Mouse (Mus musculus) liver, postnatal 0 days (tissue): ENCODE measurements around the gene Nup133. TPM values are rescaled to one million over a fixed set of nuclear protein-coding genes. Genes with fewer than 3 reads are reported as not detected.

Source experiments
- ATAC-seq: fragments of 200-750 bp; cut with Nextera tagmentation; 2 replicates; pipeline ENCODE4 v1.8.0; 2017; ENCODE audit warnings: mild to moderate bottlenecking, moderate library complexity
- DNase-seq: peaks from one replicate; pipeline ENCODE4 v3.0.0-alpha.2; 2016
- H3K27ac ChIP-seq: fragments of 300-500 bp; sonication (generic); 2 replicates; pipeline ENCODE4 v1.5.1; 2014; ENCODE audit warnings: antibody characterized with exemption, moderate library complexity, mild to moderate bottlenecking, low read depth
- H3K27me3 ChIP-seq: fragments of 300-500 bp; sonication (generic); 2 replicates; pipeline ENCODE4 v1.6.1; 2014; ENCODE audit warnings: low read length, control low read depth, mixed read lengths; ENCODE audit not compliant: insufficient read depth
- H3K36me3 ChIP-seq: fragments of 300-500 bp; sonication (generic); replicated peaks from 2 replicates; pipeline ENCODE4 v1.6.1; 2014; ENCODE audit warnings: mild to moderate bottlenecking, control low read depth, low read length, moderate library complexity, mixed read lengths; ENCODE audit not compliant: insufficient read depth
- H3K4me1 ChIP-seq: fragments of 300-500 bp; sonication (generic); 2 replicates; pipeline ENCODE4 v1.6.1; 2014; ENCODE audit warnings: antibody characterized with exemption, mild to moderate bottlenecking, control low read depth; ENCODE audit not compliant: insufficient read depth
- H3K4me2 ChIP-seq: fragments of 300-500 bp; sonication (generic); 2 replicates; pipeline ENCODE4 v1.6.1; 2014; ENCODE audit warnings: low read depth, mild to moderate bottlenecking, low read length, moderate library complexity, mixed read lengths
- H3K4me3 ChIP-seq: fragments of 300-500 bp; sonication (generic); 2 replicates; pipeline ENCODE4 v1.5.1; 2014; ENCODE audit warnings: low read depth, low read length
- H3K9ac ChIP-seq: fragments of 300-500 bp; sonication (generic); replicated peaks from 2 replicates; pipeline ENCODE4 v1.6.1; 2014; ENCODE audit warnings: mild to moderate bottlenecking, moderate library complexity
- H3K9me3 ChIP-seq: fragments of 300-500 bp; sonication (generic); 2 replicates; pipeline ENCODE4 v1.6.1; 2016; ENCODE audit warnings: mild to moderate bottlenecking, control low read depth, low read length, mixed read lengths
- CTCF ChIP-seq: sonication (generic); IDR thresholded peaks from 2 replicates; pipeline ENCODE4 v1.5.1; 2016; ENCODE audit warnings: antibody characterized with exemption, low read depth
- EP300 ChIP-seq: IDR thresholded peaks from 2 replicates; pipeline ENCODE4 v1.6.1; 2016; ENCODE audit warnings: antibody characterized with exemption, low read depth, mild to moderate bottlenecking
- WGBS: fragments of 180-500 bp; shearing (Covaris S2); extraction: QIAGEN DNeasy Blood & Tissue Kit; methylation state at CpG from one replicate; pipeline ENCODE4 v1.1.7; 2014; ENCODE audit not compliant: insufficient replicate concordance; 5-methylcytosine and 5-hydroxymethylcytosine counted together
- polyA plus RNA-seq: library from polyadenylated mRNA; unstranded; fragments of >200 nt; fragmentation: Nextera tagmentation; extraction: Ambion mirVana; gene quantifications from 2 replicates; pipeline ENCODE4 v1.2.1, GENCODE M21; 2015

The Nup133 gene
- polyA plus RNA-seq, 1 experiment from 2014 or later, result 9.1 TPM

DNA sequence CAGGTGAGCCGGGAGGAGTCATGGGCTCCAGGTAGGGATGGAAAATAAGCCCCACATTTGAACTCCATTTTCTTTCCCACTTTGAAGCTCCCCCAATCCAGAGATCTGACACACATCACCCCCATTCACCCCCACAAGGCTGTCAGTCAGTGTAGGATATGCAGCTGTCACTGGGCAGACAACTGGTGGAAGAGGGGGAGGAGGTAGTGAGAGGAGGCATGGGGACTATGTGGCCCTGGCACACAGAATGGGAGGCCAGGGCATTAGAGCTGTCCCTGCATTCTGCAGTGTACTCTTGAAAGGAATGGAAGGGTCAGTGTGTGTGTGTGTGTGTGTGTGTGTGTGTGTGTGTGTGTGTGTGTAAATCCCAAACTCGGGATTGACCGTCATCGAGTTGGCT is 53.8 kb downstream of the Nup133 start:
- H3K27ac ChIP-seq, result no peak overlapping the region
- ATAC-seq (no peak), DNase-seq (no peak)
- WGBS, result 63% methylated on average over 4 of the region's 4 CpGs
- H3K4me3 ChIP-seq, result no peak overlapping the region
- no peaks in the 10 kb centered on the region for H3K9me3 ChIP-seq
- H3K4me2 ChIP-seq, result no peak overlapping the region
- H3K4me1 ChIP-seq, result no peaks in the 10 kb centered on the region
- no peak overlapping the region for H3K9ac ChIP-seq
- H3K36me3 ChIP-seq, result peaks cover 6% of the 10 kb centered on the region; the same call in 1 of the 2 replicates
- H3K27me3 ChIP-seq, result peaks cover 57% of the 10 kb centered on the region
- TF ChIP-seq EP300, result no peak
- no peak for TF ChIP-seq CTCF

DNA sequence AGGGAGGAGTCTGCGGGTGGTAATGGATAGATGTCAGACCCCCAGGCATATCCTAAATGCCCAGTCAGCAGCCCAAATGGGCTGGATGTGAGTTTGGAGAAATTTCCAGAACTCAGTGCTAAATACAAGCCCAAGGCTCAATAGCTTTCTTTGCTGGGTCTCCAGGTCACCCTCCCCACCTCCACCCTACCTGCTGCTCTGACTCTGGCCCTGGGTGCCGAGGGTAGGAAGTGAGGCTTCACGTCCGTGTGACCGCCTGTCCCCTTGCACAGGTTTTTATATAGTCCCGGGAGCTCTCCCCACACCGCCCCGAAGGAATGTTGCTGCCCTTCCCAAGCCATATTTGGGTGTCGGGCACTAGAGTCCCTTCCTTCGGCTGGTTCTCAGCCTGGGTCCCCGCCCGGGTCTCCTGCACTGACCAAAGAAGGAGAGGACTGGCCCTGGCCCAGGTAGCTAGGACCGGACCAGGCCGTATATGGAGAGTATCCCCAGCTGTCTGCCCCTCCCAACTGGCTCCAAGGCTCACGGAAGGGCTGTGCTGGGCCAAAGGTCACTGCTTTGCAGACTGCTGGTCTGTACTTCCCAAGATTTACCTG is 54.5 kb downstream of the Nup133 start, which contains the start of gene Acta1:
Gene Acta1, minus strand, starts transcription at position 250 of the 596 bp plus-strand sequence.
- 19% methylated on average over 15 of the region's 15 CpGs for WGBS
- Histone ChIP-seq H3K9me3 (no peaks in the 10 kb centered on the region), H3K4me3 (no peak within 1 kb of the TSS), H3K27me3 (peaks cover 60% of the 10 kb centered on the region), H3K27ac (no peak within 1 kb of the TSS), H3K4me1 (no peaks in the 10 kb centered on the region), H3K9ac (no peak within 1 kb of the TSS), H3K4me2 (no peak within 1 kb of the TSS), H3K36me3 (peaks cover 4% of the 10 kb centered on the region; the same call in 1 of the 2 replicates)
- no peak for ATAC-seq
- DNase-seq, result no peak
- no peak for TF ChIP-seq EP300
- no peak for TF ChIP-seq CTCF

DNA sequence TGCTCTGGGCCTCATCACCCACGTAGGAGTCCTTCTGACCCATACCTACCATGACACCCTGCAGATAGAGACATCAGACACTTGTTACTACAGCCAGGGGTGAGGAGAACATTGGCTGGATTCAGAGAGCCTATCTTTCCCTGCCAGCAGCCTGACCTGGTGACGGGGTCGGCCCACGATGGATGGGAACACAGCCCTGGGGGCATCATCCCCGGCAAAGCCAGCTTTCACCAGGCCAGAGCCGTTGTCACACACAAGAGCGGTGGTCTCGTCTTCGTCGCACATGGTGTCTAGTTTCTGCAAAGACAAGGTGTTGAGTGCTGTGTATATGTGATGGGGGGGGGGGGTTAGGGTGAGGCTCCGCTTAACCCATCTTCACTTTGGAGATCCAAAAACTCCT is 55.7 kb downstream of the Nup133 start:
- H3K4me1 ChIP-seq, result no peaks in the 10 kb centered on the region
- H3K4me3 ChIP-seq, result no peak overlapping the region
- H3K4me2 ChIP-seq, result no peak overlapping the region
- no peaks in the 10 kb centered on the region for H3K9me3 ChIP-seq
- 74% methylated on average over 11 of the region's 11 CpGs for whole genome bisulfite sequencing
- no peak overlapping the region for H3K9ac ChIP-seq
- TF ChIP-seq CTCF (no peak), EP300 (no peak)
- ATAC-seq (no peak), DNase-seq (no peak)
- H3K27ac ChIP-seq, result no peak overlapping the region
- H3K27me3 ChIP-seq, result peaks cover 61% of the 10 kb centered on the region
- no peaks in the 10 kb centered on the region for H3K36me3 ChIP-seq

DNA sequence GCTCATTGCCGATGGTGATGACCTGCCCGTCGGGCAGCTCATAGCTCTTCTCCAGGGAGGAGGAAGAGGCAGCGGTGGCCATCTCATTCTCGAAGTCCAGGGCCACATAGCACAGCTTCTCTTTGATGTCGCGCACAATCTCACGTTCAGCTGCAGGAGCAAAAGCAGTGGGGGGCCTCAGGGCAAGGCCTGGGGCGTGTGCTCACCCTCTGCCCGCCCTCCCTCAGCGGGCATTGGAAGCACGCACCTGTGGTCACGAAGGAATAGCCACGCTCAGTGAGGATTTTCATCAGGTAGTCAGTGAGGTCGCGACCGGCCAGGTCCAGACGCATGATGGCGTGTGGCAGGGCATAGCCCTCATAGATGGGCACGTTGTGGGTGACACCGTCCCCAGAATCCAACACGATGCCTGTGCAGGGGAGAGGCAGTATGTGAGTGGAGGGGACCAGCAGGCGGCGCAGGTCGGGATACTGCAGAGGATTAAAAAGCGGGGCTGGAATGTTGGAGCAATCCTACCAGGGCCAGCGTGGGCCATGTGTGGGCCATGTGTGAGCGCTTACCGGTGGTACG is 56.4 kb downstream of the Nup133 start:
- TF ChIP-seq EP300, result no peak
- TF ChIP-seq CTCF, result 0 out of 2 replicates have a peak, but pooled peaks have one; percentile 10
- Histone ChIP-seq H3K36me3 (no peaks in the 10 kb centered on the region), H3K27me3 (peaks cover 61% of the 10 kb centered on the region), H3K4me1 (no peaks in the 10 kb centered on the region), H3K9ac (no peak overlapping the region), H3K4me3 (no peak overlapping the region), H3K9me3 (no peaks in the 10 kb centered on the region), H3K27ac (no peak overlapping the region), H3K4me2 (no peak overlapping the region)
- ATAC-seq (no peak), DNase-seq (no peak)
- WGBS, result 14% methylated on average over 30 of the region's 30 CpGs

DNA sequence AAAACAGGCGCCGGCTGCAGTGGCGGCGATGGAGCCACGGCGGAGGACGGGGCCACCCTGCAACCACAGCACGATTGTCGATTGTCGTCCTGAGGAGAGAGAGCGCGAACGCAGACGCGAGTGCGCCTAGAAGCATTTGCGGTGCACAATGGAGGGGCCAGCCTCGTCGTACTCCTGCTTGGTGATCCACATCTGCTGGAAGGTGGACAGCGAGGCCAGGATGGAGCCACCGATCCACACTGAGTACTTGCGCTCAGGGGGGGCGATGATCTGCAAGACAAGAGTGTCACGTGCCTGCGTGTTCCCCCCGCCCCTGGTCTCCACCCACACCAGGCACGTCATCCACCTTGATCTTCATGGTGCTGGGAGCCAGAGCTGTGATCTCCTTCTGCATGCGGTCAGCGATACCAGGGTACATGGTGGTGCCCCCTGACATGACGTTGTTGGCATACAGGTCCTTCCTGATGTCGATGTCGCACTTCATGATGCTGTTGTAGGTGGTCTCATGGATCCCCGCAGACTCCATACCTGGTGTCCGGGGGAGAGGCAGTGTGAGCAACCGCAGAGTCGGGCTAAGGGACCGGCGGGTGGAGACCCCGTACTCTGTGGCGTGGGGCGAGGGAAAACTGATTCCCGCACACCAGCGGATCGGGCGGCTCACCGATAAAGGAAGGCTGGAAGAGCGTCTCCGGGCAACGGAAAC is 57.0 kb downstream of the Nup133 start:
- Histone ChIP-seq H3K36me3 (no peaks in the 10 kb centered on the region), H3K27ac (no peak overlapping the region), H3K4me1 (no peaks in the 10 kb centered on the region), H3K27me3 (peaks cover 61% of the 10 kb centered on the region), H3K4me2 (no peak overlapping the region), H3K4me3 (no peak overlapping the region), H3K9ac (no peak overlapping the region), H3K9me3 (no peaks in the 10 kb centered on the region)
- TF ChIP-seq EP300 (no peak), CTCF (no peak)
- DNase-seq, result no peak
- ATAC-seq, result no peak
- WGBS, result 2% methylated on average over 49 of the region's 49 CpGs

DNA sequence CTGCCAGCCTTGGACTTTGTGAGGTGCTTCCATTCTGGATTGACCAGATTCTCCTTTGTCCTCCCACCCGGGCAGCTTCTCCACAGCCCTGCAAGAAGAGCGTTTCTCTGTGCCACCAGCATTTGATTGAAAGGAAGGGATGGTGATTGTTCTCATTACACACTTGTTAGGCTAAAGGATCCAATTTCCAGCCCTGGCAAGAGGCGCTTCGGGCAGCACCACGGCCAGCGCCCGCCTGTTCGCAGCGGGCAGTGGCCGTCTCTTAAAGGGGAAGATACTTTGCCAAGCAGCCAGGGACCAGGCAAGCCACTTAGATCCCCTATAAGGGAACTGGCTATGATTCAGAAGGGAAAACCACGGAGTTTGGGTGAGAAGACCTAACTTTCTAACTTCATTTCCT is 57.8 kb downstream of the Nup133 start:
- no peak overlapping the region for H3K4me2 ChIP-seq
- no peak overlapping the region for H3K9ac ChIP-seq
- no peak overlapping the region for H3K4me3 ChIP-seq
- ATAC-seq (no peak), DNase-seq (peak; percentile 64)
- no peak overlapping the region for H3K27ac ChIP-seq
- WGBS, result 1% methylated on average over 11 of the region's 11 CpGs
- no peaks in the 10 kb centered on the region for H3K9me3 ChIP-seq
- no peaks in the 10 kb centered on the region for H3K4me1 ChIP-seq
- no peaks in the 10 kb centered on the region for H3K36me3 ChIP-seq
- H3K27me3 ChIP-seq, result peaks cover 61% of the 10 kb centered on the region
- TF ChIP-seq EP300 (no peak), CTCF (no peak)
